Mouse (Mus musculus): ENCODE measurements around the gene Olfr530. TPM values are rescaled to one million over a fixed set of nuclear protein-coding genes. Genes with fewer than 3 reads are reported as not detected.

Gene Olfr530
- not detected for polyA plus RNA-seq (2014; fragmentation: Illumina TruSeq; extraction: RNeasy Lipid Tissue Mini Kit (QIAGEN cat#74804); ENCODE audit: insufficient read depth, low read depth, low replicate concordance)

DNA sequence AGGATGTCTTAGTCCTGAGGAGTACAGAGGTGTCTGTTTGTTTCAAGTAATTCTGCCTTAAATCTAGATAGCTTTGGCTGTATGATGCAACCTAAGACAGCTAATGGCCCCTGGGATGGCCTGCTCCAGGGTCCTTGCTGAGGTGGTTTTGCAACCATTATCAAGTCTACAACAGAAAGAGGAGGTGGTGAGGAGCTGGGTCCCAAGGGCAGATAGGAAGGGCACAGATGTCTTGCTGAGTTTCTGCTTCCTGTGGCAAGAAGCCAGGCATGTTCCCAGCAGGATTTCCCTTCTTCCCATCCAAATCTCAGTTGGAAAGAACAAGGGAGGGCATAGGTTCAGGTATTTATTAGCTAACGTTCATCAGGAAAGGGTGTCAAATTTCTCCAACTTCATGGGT lies at the start of gene Olfr530:
Gene Olfr530 (minus strand): TSS at position 101 of the 400 bp plus-strand sequence.

DNA sequence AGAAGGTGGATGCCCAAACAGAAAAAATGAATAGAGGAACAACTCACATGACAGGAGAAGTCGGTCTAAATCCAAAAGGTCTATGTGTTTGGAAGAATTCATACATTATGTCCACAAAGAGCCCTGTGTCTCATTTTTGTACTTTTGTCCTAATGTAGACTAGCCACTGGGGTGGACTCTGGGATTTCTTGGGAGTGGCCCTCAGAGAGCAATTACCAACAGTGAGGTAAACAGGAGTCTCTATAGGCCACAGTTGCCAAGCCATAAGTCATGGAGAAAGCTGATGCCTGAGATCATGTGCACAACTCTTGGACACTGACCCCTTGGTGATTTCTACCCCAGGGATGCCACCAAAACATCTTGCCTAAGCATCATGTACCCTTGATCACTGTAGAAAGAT lies 45.4 kb upstream of the Olfr530 start, which contains the start of gene Olfr532:
Gene Olfr532 (minus strand): TSS at position 101 of the 400 bp plus-strand sequence.

DNA sequence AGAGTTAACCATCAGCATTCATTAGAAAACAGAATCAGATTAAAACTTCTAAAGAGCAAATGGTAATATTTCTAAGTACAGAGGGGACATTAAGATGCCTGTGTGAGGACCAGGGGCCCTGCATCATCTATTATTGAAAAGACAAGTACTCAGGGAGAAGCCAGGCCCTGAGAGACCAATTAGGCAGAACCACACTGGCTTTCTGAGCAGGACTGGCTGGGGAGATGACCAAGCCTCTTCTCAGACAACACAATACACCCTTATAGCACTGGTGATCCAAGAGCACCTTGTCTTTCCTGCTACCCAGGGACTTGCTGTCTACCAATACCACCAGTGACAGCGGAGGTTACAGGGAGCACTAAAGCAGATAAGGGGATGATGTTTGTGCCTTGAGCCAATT lies 26.7 kb upstream of the Olfr530 start, which contains the start of gene Olfr531:
Gene Olfr531 (minus strand): TSS at position 101 of the 400 bp plus-strand sequence.

DNA sequence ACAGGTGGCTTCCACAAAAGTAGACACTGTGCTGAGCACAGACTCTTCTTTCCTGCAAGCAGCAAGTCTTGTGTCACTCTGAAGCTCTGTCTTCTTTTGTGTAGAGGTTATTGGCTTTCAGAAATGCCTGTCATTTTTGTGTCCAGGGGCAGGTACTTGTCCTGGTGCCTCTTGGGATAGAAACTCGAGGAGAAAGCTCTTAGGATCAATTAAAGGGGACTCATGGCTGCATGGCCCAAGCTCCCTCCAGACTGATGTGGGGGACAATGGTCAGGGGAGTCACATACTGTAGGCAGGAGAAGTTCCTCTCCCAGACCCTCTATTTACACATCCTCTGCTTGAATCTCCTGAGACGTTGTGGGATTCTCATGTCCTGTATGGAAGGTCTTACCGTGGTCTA lies 14.6 kb downstream of the Olfr530 start, which contains the start of gene Olfr60:
Gene Olfr60 (minus strand): TSS at position 101 of the 400 bp plus-strand sequence.

DNA sequence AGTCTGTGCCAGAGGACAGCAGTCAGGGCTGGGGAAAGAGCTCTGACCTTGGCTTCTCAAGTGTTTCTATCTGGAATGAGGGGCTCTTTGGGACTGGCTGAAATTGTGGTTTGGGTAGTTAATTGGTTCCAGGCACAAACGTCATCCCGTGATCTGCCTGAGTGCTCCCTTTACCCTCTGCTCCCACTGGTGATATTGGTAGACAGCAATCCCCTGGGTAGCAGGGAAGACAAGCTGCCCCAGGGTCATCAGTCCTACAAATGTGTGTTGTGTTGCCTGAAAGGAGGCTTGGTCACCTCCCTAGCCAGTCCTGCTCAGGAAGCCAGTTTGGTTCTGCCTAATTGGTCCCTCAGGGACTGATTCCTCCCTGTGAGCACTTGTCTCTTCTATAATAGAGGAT lies 42.4 kb downstream of the Olfr530 start, which contains the start of gene Olfr527:
Gene Olfr527 (plus strand): TSS at position 301 of the 400 bp plus-strand sequence.

Other genes with a start within 250 kb of the Olfr530 start
- 12.7 TPM for gene Mtg1, start 238.8 kb downstream of the Olfr530 start, polyA plus RNA-seq (2014; fragmentation: Illumina TruSeq; extraction: RNeasy Lipid Tissue Mini Kit (QIAGEN cat#74804); ENCODE audit: insufficient read depth, low read depth, low replicate concordance)
- gene Sprn, start 221.5 kb downstream of the Olfr530 start, polyA plus RNA-seq (2014; fragmentation: Illumina TruSeq; extraction: RNeasy Lipid Tissue Mini Kit (QIAGEN cat#74804); ENCODE audit: insufficient read depth, low read depth, low replicate concordance), result not detected
- gene Olfr522, start 211.6 kb downstream of the Olfr530 start, polyA plus RNA-seq (2014; fragmentation: Illumina TruSeq; extraction: RNeasy Lipid Tissue Mini Kit (QIAGEN cat#74804); ENCODE audit: insufficient read depth, low read depth, low replicate concordance), result not detected
- gene Olfr523, start 203.1 kb downstream of the Olfr530 start, polyA plus RNA-seq (2014; fragmentation: Illumina TruSeq; extraction: RNeasy Lipid Tissue Mini Kit (QIAGEN cat#74804); ENCODE audit: insufficient read depth, low read depth, low replicate concordance), result not detected
- gene Olfr524, start 170.4 kb downstream of the Olfr530 start, polyA plus RNA-seq (2014; fragmentation: Illumina TruSeq; extraction: RNeasy Lipid Tissue Mini Kit (QIAGEN cat#74804); ENCODE audit: insufficient read depth, low read depth, low replicate concordance), result not detected
- 0.48 TPM for gene Cd163l1, start 158.1 kb downstream of the Olfr530 start, polyA plus RNA-seq (2014; fragmentation: Illumina TruSeq; extraction: RNeasy Lipid Tissue Mini Kit (QIAGEN cat#74804); ENCODE audit: insufficient read depth, low read depth, low replicate concordance)
- 0.30 TPM for gene 5830411N06Rik, start 129.0 kb downstream of the Olfr530 start, polyA plus RNA-seq (2014; fragmentation: Illumina TruSeq; extraction: RNeasy Lipid Tissue Mini Kit (QIAGEN cat#74804); ENCODE audit: insufficient read depth, low read depth, low replicate concordance)
- not detected for gene Olfr525, start 55.5 kb downstream of the Olfr530 start, polyA plus RNA-seq (2014; fragmentation: Illumina TruSeq; extraction: RNeasy Lipid Tissue Mini Kit (QIAGEN cat#74804); ENCODE audit: insufficient read depth, low read depth, low replicate concordance)
- gene Olfr527, start 42.3 kb downstream of the Olfr530 start, polyA plus RNA-seq (2014; fragmentation: Illumina TruSeq; extraction: RNeasy Lipid Tissue Mini Kit (QIAGEN cat#74804); ENCODE audit: insufficient read depth, low read depth, low replicate concordance), result not detected
- not detected for gene Olfr60, start 14.7 kb downstream of the Olfr530 start, polyA plus RNA-seq (2014; fragmentation: Illumina TruSeq; extraction: RNeasy Lipid Tissue Mini Kit (QIAGEN cat#74804); ENCODE audit: insufficient read depth, low read depth, low replicate concordance)
- not detected for gene Olfr531, start 26.6 kb upstream of the Olfr530 start, polyA plus RNA-seq (2014; fragmentation: Illumina TruSeq; extraction: RNeasy Lipid Tissue Mini Kit (QIAGEN cat#74804); ENCODE audit: insufficient read depth, low read depth, low replicate concordance)
- gene Olfr532, start 45.3 kb upstream of the Olfr530 start, polyA plus RNA-seq (2014; fragmentation: Illumina TruSeq; extraction: RNeasy Lipid Tissue Mini Kit (QIAGEN cat#74804); ENCODE audit: insufficient read depth, low read depth, low replicate concordance), result not detected
- not detected for gene Olfr533, start 87.0 kb upstream of the Olfr530 start, polyA plus RNA-seq (2014; fragmentation: Illumina TruSeq; extraction: RNeasy Lipid Tissue Mini Kit (QIAGEN cat#74804); ENCODE audit: insufficient read depth, low read depth, low replicate concordance)
- gene Olfr535, start 107.9 kb upstream of the Olfr530 start, polyA plus RNA-seq (2014; fragmentation: Illumina TruSeq; extraction: RNeasy Lipid Tissue Mini Kit (QIAGEN cat#74804); ENCODE audit: insufficient read depth, low read depth, low replicate concordance), result not detected
- not detected for gene Olfr536, start 131.1 kb upstream of the Olfr530 start, polyA plus RNA-seq (2014; fragmentation: Illumina TruSeq; extraction: RNeasy Lipid Tissue Mini Kit (QIAGEN cat#74804); ENCODE audit: insufficient read depth, low read depth, low replicate concordance)
- not detected for gene Olfr538, start 191.6 kb upstream of the Olfr530 start, polyA plus RNA-seq (2014; fragmentation: Illumina TruSeq; extraction: RNeasy Lipid Tissue Mini Kit (QIAGEN cat#74804); ENCODE audit: insufficient read depth, low read depth, low replicate concordance)
- gene Olfr46, start 224.9 kb upstream of the Olfr530 start, polyA plus RNA-seq (2014; fragmentation: Illumina TruSeq; extraction: RNeasy Lipid Tissue Mini Kit (QIAGEN cat#74804); ENCODE audit: insufficient read depth, low read depth, low replicate concordance), result not detected